Mouse (Mus musculus) gastrocnemius, postnatal 36 days (tissue): ENCODE data around the gene Ubtd2. TPM values are rescaled to one million over a fixed set of nuclear protein-coding genes. Genes with fewer than 3 reads are reported as not detected.

Experiments used
- DNase-seq, 2 experiments: peaks; one replicate each; pipeline ENCODE4 v3.0.0; 2022
- intact Hi-C: fragments of 180-260 bp; cut with DNase I; formaldehyde crosslinking; loops from one replicate; pipeline ENCODE4 v1.15.1; 2025
- total RNA-seq, 2 experiments: library from RNA; stranded (reverse); gene quantifications; 2 replicates each; pipeline ENCODE4 v1.2.3; 2021

The Ubtd2 gene
- total RNA-seq, 2 experiments from 2014 or later, result 9.0 to 11.2 TPM

DNA sequence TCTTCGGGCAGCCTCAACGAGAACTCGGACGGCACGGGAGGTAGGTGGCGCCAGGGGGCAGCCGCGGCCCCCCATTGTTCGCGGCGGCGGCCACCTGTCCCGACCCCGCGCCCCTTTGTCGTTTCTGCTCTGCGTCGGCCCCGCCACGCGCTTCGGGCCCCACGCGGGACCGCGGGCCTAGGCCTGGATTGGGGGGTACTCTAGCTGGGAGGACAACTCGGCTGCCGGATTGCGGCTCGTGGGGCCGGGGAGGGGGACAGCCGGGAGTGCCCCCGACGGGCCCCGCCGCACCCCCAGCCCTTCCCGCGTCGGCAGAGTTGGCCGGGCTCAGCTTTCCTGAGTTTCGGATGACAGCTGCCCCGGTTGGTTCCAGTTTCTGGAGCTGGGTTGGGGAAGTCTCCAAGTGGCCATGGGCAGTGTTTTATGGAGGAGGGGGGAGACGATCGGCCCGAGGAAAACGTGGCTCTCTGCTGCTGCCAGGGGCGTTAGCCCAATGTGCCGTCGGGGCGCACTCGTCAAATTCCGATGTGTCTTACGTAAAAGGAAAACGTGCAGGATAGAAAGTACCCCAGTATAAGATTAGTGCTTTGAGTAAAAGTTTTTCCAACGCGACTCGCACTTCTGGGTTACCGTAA is 454 bp downstream of the Ubtd2 start:
- intact Hi-C loops, result no loop called here
- DNase-seq, result peak; percentile 41 to 49

DNA sequence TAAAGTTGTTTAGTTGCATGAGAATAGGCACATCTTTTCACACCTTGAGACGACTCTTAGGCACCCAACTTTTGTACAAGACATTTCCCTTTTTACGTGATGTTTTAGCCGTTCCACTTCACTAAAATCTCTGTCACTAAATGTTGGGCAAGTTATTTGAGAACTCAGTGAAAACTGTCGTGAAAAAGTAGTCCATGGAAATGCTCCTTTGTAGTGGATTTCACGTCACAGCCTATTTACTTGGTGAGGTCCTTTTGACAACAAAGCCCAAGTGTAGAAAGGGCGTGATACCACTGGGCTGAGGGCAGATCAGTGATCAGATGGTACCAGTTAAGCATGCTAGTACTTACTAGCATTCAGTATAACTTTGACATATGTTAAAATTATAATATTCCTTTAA is 1.2 kb downstream of the Ubtd2 start:
- no peak for DNase-seq
- intact Hi-C loops, result no loop called here

- intact Hi-C loops, result no loop called here
- DNase-seq, result no peak
Measured at GRCm38 (mm10) chr11:32464282-32464681, 9.1 kb downstream of the Ubtd2 start.

GRCm38 (mm10) chr11:32471925-32472324 is 16.8 kb downstream of the Ubtd2 start:
- intact Hi-C loops, result no loop called here

GRCm38 (mm10) chr11:32474725-32475124 is 19.6 kb downstream of the Ubtd2 start:
- no peak for DNase-seq
- intact Hi-C loops, result no loop called here

More at GRCm38 (mm10) chr11:32471925-32472324, 16.8 kb downstream of the Ubtd2 start:
- DNase-seq, result no peak

- intact Hi-C loops, result no loop called here
- no peak for DNase-seq
Measured at GRCm38 (mm10) chr11:32475487-32476236, 20.5 kb downstream of the Ubtd2 start.

DNA sequence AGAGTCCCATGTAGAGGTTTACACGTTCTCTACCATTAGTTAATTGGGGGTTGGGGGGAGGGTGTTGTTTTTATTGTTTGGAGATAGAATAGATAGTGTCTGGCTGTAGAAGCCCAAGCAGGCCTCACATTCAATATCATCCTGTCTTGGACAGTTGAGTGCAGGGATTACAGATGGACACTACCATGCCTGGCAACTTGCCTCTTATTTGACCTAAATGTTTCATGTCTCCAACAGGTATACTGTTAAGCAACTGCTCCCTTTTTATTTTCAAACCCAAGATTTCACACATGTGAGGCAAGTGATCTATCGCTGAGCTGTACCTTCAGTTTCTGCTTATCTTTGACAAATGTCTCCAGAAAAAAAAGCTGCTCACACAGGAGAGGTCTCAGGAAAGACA is 26.4 kb downstream of the Ubtd2 start:
- no peak for DNase-seq
- intact Hi-C loops, result no loop called here

DNA sequence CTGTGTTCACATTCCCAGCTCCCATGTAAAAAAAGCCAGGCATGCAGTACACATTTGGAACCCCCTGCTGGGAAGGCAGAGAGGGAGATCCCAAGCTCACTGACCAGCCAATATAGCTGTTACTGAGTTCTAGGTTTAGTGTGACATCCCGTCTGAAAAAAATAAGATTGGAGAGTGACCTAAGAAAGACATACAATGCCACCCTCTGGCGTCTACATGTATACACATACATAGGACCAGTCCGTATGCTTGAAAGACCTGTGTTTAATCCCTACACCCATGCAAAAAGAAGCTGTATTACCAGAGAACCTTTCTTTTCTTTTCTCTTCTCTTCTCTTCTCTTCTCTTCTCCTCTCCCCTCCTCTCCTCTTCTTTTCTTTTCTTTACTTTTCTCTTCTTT is 30.1 kb downstream of the Ubtd2 start:
- intact Hi-C loops, result loop anchor here (5.0 kb wide), 1 partner anchor 33 kb away; no protein-coding TSS in a partner anchor
- DNase-seq, result no peak

DNA sequence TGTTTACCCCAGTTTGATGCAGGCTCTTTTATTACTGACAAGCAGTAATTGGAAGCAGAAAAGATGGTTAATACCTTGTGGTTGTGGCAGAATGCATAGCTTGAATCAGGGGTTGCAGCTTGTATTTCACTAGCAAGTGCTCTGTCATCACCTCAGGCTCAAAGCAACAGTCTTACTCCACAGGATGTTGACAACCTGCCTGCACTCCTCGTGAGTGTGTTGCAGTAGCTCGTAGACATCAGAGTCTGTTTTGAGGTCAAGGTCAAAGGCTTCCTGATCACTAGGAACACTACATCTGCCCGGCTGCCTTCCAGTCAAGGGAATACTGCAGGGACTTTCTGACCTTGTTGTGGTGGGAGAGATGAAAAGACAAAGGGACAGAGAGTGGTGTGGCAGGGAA is 31.5 kb downstream of the Ubtd2 start:
- no peak for DNase-seq
- intact Hi-C loops, result loop anchor here (5.0 kb wide), 1 partner anchor 34 kb away; no protein-coding TSS in a partner anchor

DNA sequence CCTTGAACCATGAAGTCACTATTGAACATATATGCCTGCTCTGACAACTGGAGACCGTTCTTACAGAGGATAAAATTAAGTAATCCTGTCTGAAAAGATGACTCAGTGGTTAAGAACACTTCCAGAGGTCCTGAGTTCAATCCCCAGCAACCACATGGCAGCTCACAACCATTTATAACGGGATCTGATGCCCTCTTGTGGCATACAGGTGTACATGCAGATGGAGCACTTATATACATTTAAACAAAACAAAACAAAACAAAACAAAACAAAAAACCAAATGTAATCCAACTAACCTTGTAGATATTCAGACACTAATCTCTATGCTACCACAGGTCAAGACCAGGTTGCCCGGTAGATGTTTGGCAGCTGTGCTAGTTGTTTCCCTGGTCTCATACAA is 32.3 kb downstream of the Ubtd2 start:
- no peak for DNase-seq
- intact Hi-C loops, result loop anchor here (5.0 kb wide), 1 partner anchor 35 kb away; no protein-coding TSS in a partner anchor

- DNase-seq, result no peak
- intact Hi-C loops, result loop anchor here (5.0 kb wide), 1 partner anchor 36 kb away; no protein-coding TSS in a partner anchor
Measured at GRCm38 (mm10) chr11:32488344-32488743, 33.2 kb downstream of the Ubtd2 start.

GRCm38 (mm10) chr11:32488808-32489670 is 33.9 kb downstream of the Ubtd2 start:
- intact Hi-C loops, result loop anchor here (5.0 kb wide), 1 partner anchor 37 kb away; no protein-coding TSS in a partner anchor
- no peak for DNase-seq

DNA sequence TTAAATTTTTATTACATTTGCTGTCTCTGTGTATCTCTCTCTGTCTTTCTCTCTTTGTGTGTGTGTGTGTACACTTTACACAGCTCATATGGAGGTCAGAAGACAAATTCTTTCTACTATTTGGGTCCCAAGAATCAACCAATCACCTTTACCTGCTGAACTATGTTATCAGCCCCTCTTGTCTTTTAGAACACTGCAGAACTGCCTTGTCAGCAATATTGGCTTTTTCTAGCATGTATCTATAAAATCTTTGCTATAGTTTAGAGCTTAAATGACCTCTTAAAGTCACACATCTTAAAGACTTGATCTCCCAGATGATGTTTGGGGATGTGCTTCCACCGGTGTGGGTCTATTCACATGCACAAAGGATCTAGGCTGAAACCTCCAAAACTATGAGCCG is 35.9 kb downstream of the Ubtd2 start:
- no peak for DNase-seq
- intact Hi-C loops, result no loop called here

DNA sequence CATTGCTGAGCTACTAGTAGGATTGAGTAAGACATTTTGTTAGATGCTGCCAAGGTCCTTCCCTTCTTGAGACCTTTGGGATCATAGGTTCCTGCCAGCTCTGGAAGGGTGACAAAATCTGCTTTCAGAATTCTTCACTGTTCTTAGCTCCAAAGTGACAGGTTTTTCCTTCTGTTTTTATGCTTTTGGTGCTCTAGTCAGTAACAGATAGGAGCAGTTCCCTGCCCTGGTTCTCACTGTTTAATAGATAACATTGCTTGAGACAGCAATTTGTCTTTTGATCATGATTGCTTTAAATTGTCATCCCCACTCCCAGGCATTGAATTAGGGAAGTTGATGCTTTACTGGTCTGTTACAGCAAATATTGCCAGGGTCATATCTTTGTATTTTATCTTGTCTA is 38.1 kb downstream of the Ubtd2 start:
- intact Hi-C loops, result no loop called here
- peak in 1 of 2 experiments; percentile 15 for DNase-seq

- DNase-seq, result no peak
- intact Hi-C loops, result no loop called here
Measured at GRCm38 (mm10) chr11:32495283-32495682, 40.1 kb downstream of the Ubtd2 start.

DNA sequence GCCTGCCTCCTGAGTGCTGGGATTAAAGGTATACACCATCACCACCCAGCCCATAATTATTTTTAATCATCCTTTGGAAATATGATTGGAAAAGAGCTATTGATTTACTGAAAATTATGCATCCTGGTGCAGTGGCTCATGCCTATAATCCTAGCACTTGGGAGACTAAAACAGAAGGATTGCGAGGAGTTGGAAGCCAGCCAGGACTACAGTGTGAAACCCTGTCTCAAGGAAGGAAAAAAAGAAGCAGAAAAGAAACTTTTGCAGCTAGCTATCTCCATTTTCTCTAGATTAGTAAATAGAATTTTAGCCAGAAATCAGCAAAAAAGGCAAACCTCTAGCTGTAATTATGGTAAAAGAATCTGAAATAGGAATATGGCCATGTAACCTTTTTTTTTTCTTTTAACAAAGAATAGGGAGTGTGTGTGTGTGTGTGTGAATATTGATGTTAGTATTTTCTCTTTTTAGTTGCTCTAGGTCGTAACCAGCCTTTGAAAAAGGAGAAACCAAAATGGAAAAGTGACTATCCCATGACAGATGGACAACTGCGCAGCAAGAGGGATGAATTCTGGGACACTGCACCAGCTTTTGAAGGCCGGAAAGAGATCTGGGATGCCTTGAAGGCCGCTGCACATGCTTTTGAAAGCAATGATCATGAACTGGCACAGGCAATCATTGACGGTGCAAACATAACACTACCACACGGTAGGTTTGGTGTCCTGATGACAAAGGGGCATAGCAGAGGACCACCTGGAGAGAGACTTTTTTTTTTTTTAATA is 43.8 kb downstream of the Ubtd2 start:
- intact Hi-C loops, result no loop called here

DNA sequence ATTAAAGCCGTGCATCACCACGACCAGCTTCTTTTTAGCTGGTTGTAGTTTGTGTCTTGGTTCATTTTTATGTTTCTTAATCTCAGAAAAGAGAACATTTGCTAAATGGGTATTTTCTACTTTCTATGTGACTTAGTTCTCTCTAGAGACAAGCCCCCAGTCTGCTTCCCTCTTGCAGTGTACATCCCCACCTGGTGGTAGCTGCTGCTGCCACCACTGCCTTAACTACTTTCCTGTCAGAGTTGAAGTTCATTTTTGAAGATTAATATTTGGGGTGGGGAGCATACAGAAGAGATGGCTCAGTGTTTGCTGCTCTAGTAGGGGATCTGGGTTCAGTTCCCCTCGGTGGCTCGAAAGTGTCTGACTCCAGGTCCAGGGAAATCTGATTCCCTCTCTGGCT is 44.8 kb downstream of the Ubtd2 start:
- intact Hi-C loops, result no loop called here
- no peak for DNase-seq

More for the DNA sequence above, 43.8 kb downstream of the Ubtd2 start:
- DNase-seq, result peak in 1 of 2 experiments; percentile 38

GRCm38 (mm10) chr11:32503711-32504110 is 48.5 kb downstream of the Ubtd2 start:
- no peak for DNase-seq
- intact Hi-C loops, result no loop called here

DNA sequence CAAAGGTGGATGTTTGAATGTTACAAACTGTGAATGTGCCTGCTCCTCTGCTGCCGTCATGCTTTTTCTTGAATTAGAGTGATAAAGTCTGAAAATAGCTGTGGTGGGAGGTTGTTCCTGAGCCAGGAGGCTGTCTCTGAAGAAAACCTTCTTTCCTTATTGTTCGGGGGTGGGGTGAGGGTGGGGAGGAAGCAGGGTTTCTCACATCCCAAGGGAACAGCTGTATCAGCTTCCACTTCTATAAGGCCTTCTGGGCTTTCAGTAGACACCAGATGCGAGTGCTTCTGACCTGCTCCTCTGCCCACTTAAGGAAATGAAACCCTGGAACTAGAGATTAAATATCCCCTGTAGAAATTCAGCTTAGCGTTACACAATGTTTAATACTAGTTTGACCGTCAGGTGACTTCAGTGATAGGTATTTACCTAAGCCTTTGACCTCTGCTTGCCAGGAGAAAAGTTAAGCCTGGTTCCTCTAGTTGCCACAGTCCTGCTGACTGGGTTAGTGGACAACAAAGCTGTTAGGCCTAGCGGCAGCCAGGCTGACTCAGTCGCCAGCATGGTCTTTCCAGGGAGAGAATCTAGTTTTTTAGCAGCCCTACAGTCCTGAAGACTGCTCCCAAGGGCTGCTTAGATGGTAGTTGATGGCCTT is 50.0 kb downstream of the Ubtd2 start:
- DNase-seq, result no peak

DNA sequence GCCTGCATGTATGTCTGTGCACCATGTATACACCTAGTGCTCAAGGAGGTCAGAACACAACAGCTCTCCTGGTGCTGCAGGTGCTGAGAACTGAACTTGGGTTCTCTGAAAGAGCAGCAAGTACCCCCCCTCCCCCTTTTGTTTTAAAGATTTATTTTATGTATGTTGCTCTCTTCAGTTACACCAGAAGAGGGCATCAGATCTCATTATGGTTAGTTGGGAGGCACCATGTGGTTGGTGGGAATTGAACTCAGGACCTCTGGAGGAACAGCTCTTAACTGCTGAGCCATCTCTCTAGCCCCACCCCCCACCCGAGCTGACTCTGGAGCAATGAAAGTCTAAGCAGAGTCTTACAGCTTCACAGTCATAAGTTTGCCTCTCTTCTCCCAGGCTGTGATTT is 55.8 kb downstream of the Ubtd2 start:
- no peak for DNase-seq
- intact Hi-C loops, result no loop called here

More for the DNA sequence above, 50.0 kb downstream of the Ubtd2 start:
- intact Hi-C loops, result no loop called here
